ENCODE assay signal across 12 mouse cellular contexts in genomic region chr3:108010286-108010685, GRCm38 (mm10). TPM values are rescaled to one million over a fixed set of nuclear protein-coding genes. Genes with fewer than 3 reads are reported as not detected.
DNase-seq lines count a peak whose midpoint lies in the region; TF ChIP-seq lines count a peak whose summit lies in the region.
"Had no signal": no experiment of that assay in that cellular context is flagged by ENCODE, and none has a peak within 500 bp of the region (broad histone marks: within the 10 kb centered on the region; RNA-seq: fewer than 3 reads in every experiment).

No protein-coding gene starts in this region.

- peak; percentile 37 to 67 for DNase-seq in cerebellum, postnatal 14 days
- DNase-seq in cerebellum, adult 9-11 months, result no peak
- DNase-seq in lung, adult 18-20 months, result peak; percentile 53 to 66
- DNase-seq in lung, postnatal 25 days (ENCODE audit: low spot score), result no peak
- peak; percentile 62 to 67 for DNase-seq in adrenal gland, postnatal 36 days
- DNase-seq in layer of hippocampus, postnatal 14 days (ENCODE audit: low spot score in 2 of 2), result peak; percentile 54 to 73
- DNase-seq in thymus, adult 2 months, result no peak
- no peak for DNase-seq in kidney, adult 18-20 months
- DNase-seq: cerebellum, postnatal 25 days; kidney, adult 2 months had no signal

- 83% methylated on average over 2 of the region's 2 CpGs for WGBS in thymus, adult 2 months

- H3K4me3 ChIP-seq in thymus, adult 2 months (ENCODE audit: control insufficient read depth, insufficient read depth, low read length), result no peak overlapping the region
- H3K4me3 ChIP-seq: limb, embryonic 12.5 days; midbrain, embryonic 12.5 days had no signal

- TF ChIP-seq CTCF in thymus, adult 2 months (IDR thresholded peaks at IDR 0.05; ENCODE audit: borderline replicate concordance, control insufficient read depth, extremely low read depth, insufficient read depth, low read length, poor library complexity), result no peak

- no peaks in the 10 kb centered on the region for H3K4me1 ChIP-seq in thymus, adult 2 months (replicated peaks; ENCODE audit: control insufficient read depth, insufficient read depth, low read length)
- H3K4me1 ChIP-seq: limb, embryonic 12.5 days had no signal

- no peak overlapping the region for H3K27ac ChIP-seq in thymus, adult 2 months (ENCODE audit: control insufficient read depth, insufficient read depth, low read length)
- H3K27ac ChIP-seq: limb, embryonic 12.5 days; midbrain, embryonic 12.5 days had no signal

- H3K36me3 ChIP-seq in thymus, adult 2 months (ENCODE audit: control insufficient read depth, insufficient read depth, low read length), result no peaks in the 10 kb centered on the region
- H3K36me3 ChIP-seq: limb, embryonic 12.5 days; midbrain, embryonic 12.5 days had no signal

- no peak for TF ChIP-seq POLR2A in thymus, adult 2 months (IDR thresholded peaks at IDR 0.05; ENCODE audit: control insufficient read depth, extremely low read depth, insufficient read depth, low read length, poor library complexity)

- H3K27me3 ChIP-seq in thymus, adult 2 months (ENCODE audit: control insufficient read depth, insufficient read depth, low read length), result no peaks in the 10 kb centered on the region
- H3K27me3 ChIP-seq: limb, embryonic 12.5 days; midbrain, embryonic 12.5 days had no signal

RNA-seq across cellular contexts. Expression of gene Gstm1, which starts 7.5 kb away (rescaled TPM):
- total RNA-seq in adrenal gland, postnatal 36 days (2021), result 100 to 1,000 TPM; 325 to 425 TPM
- 100 to 1,000 TPM; 151 to 159 TPM for total RNA-seq in layer of hippocampus, postnatal 14 days (2021)
- polyA plus RNA-seq in thymus, adult 2 months (2012; rRNA removed), result 93.0 and 124 TPM in 2 replicates

RNA-seq across cellular contexts. Expression of gene Gstm2, which starts 24.0 kb away (rescaled TPM):
- 100 to 1,000 TPM; 143 to 261 TPM for total RNA-seq in adrenal gland, postnatal 36 days (2021)
- 1 to 10 TPM; 2.2 to 4.0 TPM for total RNA-seq in layer of hippocampus, postnatal 14 days (2021)
- 15.4 and 28.1 TPM in 2 replicates for polyA plus RNA-seq in thymus, adult 2 months (2012; rRNA removed)

RNA-seq across cellular contexts. Expression of gene Gstm4, which starts 34.4 kb away (rescaled TPM):
- total RNA-seq in adrenal gland, postnatal 36 days (2021), result 10 to 100 TPM; 12.0 to 19.0 TPM
- 10 to 100 TPM; 11.3 to 13.2 TPM for total RNA-seq in layer of hippocampus, postnatal 14 days (2021)
- 7.9 and 9.7 TPM in 2 replicates for polyA plus RNA-seq in thymus, adult 2 months (2012; rRNA removed)

RNA-seq across cellular contexts. Expression of gene Gstm3, which starts 41.2 kb away (rescaled TPM):
- total RNA-seq in adrenal gland, postnatal 36 days (2021), result not detected
- total RNA-seq in layer of hippocampus, postnatal 14 days (2021), result not detected
- 1.2 and 1.3 TPM in 2 replicates for polyA plus RNA-seq in thymus, adult 2 months (2012; rRNA removed)
- polyA plus RNA-seq: limb, embryonic 12.5 days; midbrain, embryonic 12.5 days had no signal

Comparison
In these comparisons a context has a peak if more than half of its experiments do, and no peak if none do; other contexts are left out.
1. DNase-seq: peak in cerebellum, postnatal 14 days (2 of 2), lung, adult 18-20 months (2 of 2), adrenal gland, postnatal 36 days (2 of 2) and layer of hippocampus, postnatal 14 days (2 of 2); none in cerebellum, adult 9-11 months (single experiment), lung, postnatal 25 days (single experiment), thymus, adult 2 months (single experiment) and kidney, adult 18-20 months (single experiment).
2. RNA of gene Gstm2, which starts 24.0 kb away (total RNA-seq): 143 to 261 TPM in adrenal gland, postnatal 36 days; 2.2 to 4.0 TPM in layer of hippocampus, postnatal 14 days; every median in the first group is over 10 times any median in the second.